Mouse (Mus musculus): Measurements from ENCODE around the gene Slc45a3.

DNA sequence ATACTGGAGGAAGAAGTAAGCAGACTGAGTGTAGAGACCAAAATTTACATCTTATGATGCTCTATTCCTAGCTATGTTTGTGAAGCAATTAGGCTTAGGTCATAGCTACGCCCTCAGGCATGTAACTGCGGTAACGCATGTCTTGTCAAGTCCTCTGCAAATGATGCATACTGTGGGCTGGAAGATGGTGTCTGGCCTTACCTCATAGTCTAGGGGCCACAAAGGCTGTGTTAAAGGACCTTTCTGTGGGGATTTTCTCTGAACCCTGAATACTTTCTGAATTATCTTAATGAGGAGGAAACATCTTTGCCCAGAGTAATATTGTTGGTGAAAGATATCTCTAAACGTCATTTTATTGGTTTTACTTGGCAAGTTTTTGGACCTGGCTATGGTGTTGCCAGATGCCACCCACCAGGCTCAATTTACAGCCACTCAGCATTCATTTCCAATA lies 39.1 kb downstream of the Slc45a3 start:
- TF ChIP-seq CTCF (IDR thresholded peaks at IDR 0.05; ENCODE audit: control insufficient read depth, insufficient read depth, low read length), result no peak
- no peak for TF ChIP-seq POLR2A (IDR thresholded peaks at IDR 0.05; ENCODE audit: borderline replicate concordance, control insufficient read depth, low read depth, low read length)

Measured in bone marrow, adult 2 months (tissue).